Mouse (Mus musculus) right cerebral cortex, adult 18-20 months (tissue): ENCODE measurements around the gene AL731706.1.
"Not testable (repeated sequence)": the region's sequence is repeated elsewhere in the genome, so short reads cannot be mapped to it uniquely, and the experiment has no call there.

Experiments used
- DNase-seq: peaks from one replicate; pipeline ENCODE4 v3.0.0; 2022; ENCODE audit warnings: mixed read lengths

AL731706.1 gene

GRCm38 (mm10) chr2:136891068-136891950 is at the start of gene AL731706.1, which contains the start of the genes Slx4ip and Mkks:
AL731706.1 (minus strand) TSS chr2:136891389.
Slx4ip (plus strand) TSS chr2:136891218.
Mkks (minus strand) TSS chr2:136891389.
- peak; percentile 100 for DNase-seq

DNA sequence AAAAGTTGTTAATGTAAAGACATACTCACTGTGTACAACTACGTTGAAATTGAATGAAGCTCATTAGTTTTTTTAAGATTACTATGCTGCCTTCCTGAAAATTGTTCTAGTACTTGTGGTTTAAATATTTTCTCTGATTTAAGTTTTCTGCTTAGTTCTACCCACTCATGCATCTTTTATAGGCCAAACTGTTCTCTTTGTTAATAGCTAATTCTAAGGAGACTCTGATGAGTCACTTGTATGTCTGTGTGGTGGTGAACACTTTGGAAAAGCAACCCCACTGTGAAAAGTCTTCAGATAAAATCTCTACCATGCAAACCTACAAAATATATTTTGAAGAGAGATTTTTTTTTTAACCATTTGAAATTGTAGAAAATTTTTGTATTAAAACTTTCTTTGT is 47.1 kb upstream of the AL731706.1 start:
- no peak for DNase-seq

DNA sequence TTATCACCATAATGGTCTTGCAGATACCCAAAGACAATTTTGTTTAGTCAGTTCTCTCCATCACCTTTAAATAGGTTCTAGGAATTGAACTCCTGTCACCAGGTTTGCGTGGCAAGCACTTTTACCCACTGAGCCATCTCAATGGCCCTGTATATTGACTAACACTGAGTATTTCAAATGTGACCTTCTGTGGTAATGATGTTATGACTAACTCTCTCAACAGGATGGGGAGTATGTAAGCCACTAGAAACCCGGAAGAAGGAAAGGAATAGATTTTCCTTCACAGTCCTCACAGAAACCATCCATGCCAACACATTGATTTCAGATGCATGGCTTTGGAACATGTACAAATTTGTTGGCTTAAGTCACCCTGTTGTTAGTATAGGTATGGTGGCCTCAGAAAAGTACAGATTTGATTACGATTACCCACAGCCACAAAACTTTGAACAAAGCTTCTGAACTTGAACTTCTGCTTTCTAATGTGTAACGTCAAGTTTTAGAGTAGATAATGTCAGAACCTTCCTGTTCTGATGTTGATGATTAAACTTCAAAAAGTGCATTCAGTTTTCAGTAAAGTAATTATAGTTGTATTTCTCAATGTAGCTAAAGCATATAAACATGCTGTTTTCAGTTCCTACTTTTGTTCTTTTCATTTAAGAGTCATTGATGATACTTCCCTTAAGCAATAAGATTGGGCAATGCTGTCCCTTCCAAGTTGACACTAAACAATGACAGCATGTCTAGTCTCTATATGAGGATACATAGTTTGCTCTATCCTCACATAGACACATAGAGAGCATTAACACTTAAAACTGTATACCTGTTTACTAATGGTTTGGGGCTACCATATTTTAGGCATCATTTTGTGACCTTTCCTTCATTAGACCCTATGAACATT is 45.5 kb upstream of the AL731706.1 start:
- no peak for DNase-seq

DNA sequence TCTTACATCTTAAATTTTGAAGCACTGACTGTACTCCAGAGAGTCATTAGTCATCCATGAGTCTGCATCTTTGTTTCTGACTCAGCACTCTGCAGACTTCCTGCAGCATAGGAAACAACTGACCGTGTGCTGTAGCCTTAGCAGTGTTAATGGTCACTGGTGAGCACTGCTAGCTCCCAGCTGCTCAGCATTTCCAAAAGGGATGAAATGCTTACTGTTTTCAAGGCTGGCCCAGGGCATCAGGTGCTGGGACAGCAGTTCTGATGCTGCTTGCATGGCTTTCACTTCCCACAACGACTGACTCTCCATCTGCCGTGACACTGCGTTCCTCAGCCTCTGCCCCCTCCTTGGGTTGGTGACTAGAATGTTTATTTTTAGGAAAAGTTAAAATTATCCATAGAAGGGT is 29.8 kb upstream of the AL731706.1 start:
- peak; percentile 40 for DNase-seq

DNA sequence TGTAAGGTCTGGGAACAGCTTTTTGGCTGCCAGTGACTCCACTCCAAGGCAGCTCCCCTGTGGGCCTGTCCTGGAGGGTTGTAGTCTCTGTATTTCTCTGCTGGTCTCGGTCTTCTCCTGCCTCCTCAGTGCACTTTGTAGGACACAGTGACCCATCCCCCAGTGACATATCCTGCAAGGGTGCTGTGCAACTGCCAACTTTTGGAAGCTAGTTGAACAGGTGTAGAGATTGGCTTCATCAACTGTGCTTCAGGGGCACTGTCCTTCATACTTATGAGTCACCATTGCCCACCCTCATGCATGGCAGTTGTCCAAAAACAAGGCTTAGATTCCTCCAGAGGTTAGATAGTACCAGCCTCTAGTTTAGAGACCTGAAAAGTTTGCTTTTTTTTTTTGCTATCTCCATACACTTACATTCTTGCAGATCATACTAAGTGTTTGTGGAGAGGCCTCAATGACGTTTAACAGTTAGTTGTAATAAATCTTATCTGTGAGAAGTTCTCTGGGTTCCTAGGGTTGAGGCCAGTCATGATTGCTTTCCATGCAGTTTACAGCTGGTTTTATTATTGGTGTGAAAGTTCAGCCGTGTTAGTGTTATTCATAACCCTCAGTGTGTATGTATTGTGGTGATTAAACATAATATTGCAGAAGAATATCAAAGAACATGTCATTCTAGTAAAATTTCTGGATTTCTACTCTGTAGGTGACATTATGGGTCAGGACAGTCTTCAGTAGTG is 29.2 kb upstream of the AL731706.1 start:
- DNase-seq = no peak

DNA sequence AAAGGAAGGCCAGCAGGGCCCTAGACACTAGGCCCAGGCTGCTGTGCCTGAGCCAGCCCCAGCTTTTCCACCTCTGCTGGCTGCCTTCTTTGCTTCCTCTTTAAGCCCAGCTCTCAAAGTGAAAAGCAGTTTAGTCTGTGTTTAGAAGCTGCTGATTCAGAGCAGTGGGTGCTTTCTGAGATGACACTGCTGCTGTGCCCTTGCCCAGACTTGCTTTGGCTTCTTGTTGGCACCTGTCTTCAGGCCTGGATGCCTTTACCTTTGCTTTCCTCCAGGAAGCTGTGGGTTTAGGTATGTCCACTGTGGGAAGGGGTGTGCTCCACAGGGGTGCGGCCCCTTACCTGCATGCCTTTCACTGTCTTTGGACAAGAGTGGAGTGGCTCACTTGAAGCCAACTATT is 28.2 kb upstream of the AL731706.1 start:
- DNase-seq = peak; percentile 5

GRCm38 (mm10) chr2:136914334-136914902 is 23.2 kb upstream of the AL731706.1 start:
- DNase-seq = no peak

- DNase-seq = no peak
Observed at GRCm38 (mm10) chr2:136913021-136913420, 21.8 kb upstream of the AL731706.1 start.

DNA sequence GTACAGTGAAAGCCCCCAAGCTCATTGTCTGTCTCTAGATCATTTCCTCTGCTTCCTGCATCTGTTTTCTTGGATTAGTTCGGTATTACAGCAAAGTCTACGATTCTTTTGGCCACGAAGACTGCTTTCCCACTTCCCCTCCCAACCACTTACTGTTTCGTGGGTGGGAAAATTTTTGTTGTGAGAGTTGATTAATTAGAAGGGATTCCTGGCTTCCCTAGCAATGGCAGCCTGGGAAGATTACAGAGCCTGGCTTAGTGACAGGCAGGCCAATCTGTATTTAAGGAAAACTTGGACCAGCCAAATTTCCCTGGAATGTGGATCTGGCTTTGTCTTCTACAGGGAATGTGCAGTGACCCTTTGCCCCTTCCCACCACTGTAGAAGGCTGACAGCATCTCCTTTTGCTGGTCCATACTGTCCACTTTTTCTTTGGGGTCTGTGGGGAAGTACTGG is 20.8 kb upstream of the AL731706.1 start:
- no peak for DNase-seq

GRCm38 (mm10) chr2:136909298-136909697 is 18.1 kb upstream of the AL731706.1 start:
- DNase-seq = no peak

- no peak for DNase-seq
Observed at GRCm38 (mm10) chr2:136908596-136908995, 17.4 kb upstream of the AL731706.1 start.

DNA sequence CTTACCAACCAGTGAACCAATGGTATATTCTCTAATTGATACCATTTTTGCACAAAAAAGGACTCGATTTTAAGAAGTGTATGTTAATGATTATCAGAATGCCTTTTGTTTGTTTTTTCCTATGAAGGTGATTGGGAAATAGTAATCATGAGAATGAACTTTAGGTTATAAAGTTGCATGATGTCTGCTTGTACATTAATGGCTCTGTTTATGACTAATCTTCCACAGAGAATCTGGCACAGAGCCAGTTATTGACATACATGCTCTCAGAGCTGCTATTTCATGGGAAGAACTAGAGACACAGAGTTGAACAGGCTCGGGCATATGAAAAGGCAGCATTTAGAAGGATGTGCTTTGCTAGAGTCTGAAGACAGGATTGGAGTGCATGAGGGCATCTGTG is 4.9 kb upstream of the AL731706.1 start:
- DNase-seq = no peak

DNA sequence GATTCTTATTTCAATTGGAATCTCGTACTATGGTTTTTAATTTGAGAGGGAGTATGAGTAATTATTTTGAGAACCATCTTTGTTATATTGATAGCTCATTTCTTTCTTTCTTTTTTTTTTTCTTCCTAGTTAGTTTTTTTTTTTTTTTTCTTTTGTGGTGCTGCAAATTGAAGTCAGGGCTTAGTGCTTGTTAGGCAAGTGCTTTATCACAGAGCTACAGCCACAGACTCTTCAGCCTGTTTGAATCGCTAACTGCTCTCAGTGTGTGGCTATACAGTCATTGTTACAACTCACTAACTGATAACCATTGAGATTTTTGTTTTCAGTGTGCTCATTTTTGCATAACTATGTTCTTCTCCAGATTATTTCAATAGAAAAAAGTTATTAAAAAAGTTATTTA is 3.3 kb upstream of the AL731706.1 start:
- DNase-seq = no peak

DNA sequence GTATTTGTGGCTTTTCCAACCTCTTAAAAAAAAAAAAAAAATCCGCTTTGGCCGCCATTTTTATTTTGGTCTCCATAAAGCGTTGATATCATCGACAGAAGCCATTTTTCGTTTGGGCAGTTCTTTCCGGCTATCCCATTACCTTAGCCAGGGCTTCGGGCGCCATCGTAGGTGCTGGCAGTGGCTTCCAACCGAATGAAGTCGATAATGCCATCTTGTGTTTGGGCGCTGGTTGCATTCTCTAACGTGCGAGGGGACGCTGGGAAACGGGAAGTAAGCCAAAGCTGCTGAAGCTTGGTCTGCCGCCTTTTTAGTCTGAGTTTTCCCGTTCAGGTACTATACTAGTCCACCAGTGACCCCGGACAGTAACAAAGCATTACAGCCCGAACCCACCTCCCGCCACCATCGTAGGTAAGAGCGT is 772 bp upstream of the AL731706.1 start:
- peak; percentile 98 for DNase-seq

DNA sequence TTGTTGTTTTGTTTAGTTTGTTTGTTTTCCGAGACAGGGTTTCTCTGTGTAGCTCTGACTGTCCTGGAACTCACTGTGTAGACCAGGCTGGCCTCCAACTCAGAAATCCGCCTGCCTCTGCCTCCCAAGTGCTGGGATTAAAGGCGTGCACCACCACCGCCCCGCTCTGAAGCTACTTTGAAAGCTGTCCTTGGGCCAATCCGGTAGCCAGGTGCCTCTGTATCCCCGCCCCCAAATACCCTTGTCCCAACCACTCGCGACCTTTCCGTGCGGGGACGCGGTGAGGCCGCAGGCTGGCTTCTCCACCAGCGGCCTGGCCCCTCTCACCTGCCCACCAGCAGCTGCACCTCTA is 497 bp downstream of the AL731706.1 start:
- not testable (repeated sequence) for DNase-seq

GRCm38 (mm10) chr2:136886846-136887245 is 4.3 kb downstream of the AL731706.1 start:
- peak; percentile 47 for DNase-seq

GRCm38 (mm10) chr2:136885579-136885978 is 5.6 kb downstream of the AL731706.1 start, which contains the start of gene AL731706.2:
AL731706.2 (minus strand) TSS chr2:136885679.
- DNase-seq = no peak

GRCm38 (mm10) chr2:136854543-136855388 is 36.4 kb downstream of the AL731706.1 start:
- DNase-seq = no peak

GRCm38 (mm10) chr2:136850366-136850765 is 40.8 kb downstream of the AL731706.1 start:
- no peak for DNase-seq

- no peak for DNase-seq
Observed at GRCm38 (mm10) chr2:136837994-136838393, 53.2 kb downstream of the AL731706.1 start.

DNA sequence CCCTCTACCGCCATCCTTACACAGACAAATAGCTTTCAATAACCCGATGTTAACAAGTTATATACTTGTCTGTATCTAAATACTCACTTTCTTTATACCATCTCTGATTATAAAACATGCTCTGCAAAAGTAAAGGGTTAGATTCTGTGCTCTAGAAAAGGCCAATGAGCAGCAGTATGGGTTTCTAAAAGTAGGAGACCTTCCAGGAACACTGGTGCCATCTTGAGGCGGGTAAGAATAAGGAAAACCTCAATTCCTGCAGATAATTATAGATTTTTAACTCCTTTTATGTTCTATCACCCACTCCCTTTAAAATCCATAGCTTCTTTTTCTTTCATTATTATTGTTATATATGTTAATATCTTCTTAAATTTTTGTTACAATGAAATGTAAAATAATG is 55.3 kb downstream of the AL731706.1 start:
- peak; percentile 54 for DNase-seq
